Mouse (Mus musculus) heart, embryonic 14.5 days (tissue): ENCODE measurements around the gene Adora3. TPM values are rescaled to one million over a fixed set of nuclear protein-coding genes. Genes with fewer than 3 reads are reported as not detected.

ENCODE experiments used
- ATAC-seq: fragments of 200-750 bp; cut with Nextera tagmentation; 2 replicates; pipeline ENCODE4 v1.8.0; 2017; ENCODE audit warnings: low read depth, moderate TSS enrichment; ENCODE audit not compliant: insufficient number of reproducible peaks, insufficient read depth, low FRiP score
- H3K27ac ChIP-seq, 2 experiments: fragments of 200-500 bp in 1 of 2; fragments of 300-500 bp in 1 of 2; sonication (generic) in 1 of 2; replicated peaks in 1 of 2; 2 replicates each; pipeline ENCODE4 v1.5.1; 2012 to 2014; ENCODE audit warnings: low read depth in 2 of 2, low read length in 2 of 2, control low read depth in 1 of 2, mild to moderate bottlenecking in 1 of 2, mixed read lengths in 1 of 2; ENCODE audit not compliant: control insufficient read depth in 1 of 2, insufficient read depth in 1 of 2
- H3K27me3 ChIP-seq: fragments of 300-500 bp; sonication (generic); 2 replicates; pipeline ENCODE4 v1.6.1; 2014; ENCODE audit warnings: mild to moderate bottlenecking, low read length, control low read depth; ENCODE audit not compliant: control insufficient read depth, insufficient read depth
- H3K36me3 ChIP-seq: fragments of 300-500 bp; sonication (generic); 2 replicates; pipeline ENCODE4 v1.6.1; 2014; ENCODE audit warnings: mild to moderate bottlenecking, control low read depth, low read length, mixed read lengths; ENCODE audit not compliant: control insufficient read depth, insufficient read depth
- H3K4me1 ChIP-seq, 2 experiments: fragments of 200-500 bp in 1 of 2; fragments of 300-500 bp in 1 of 2; sonication (generic) in 1 of 2; 2 replicates each; pipeline ENCODE4 v1.6.1; 2012 to 2014; ENCODE audit warnings: low read length in 2 of 2, control low read depth in 1 of 2, mixed read lengths in 1 of 2; ENCODE audit not compliant: control insufficient read depth in 2 of 2, insufficient read depth in 2 of 2
- H3K4me2 ChIP-seq: fragments of 300-500 bp; sonication (generic); 2 replicates; pipeline ENCODE4 v1.6.1; 2014; ENCODE audit warnings: mild to moderate bottlenecking, low read length
- H3K4me3 ChIP-seq, 2 experiments: fragments of 200-500 bp in 1 of 2; fragments of 300-500 bp in 1 of 2; sonication (generic) in 1 of 2; 2 replicates each; pipeline ENCODE4 v1.5.1; 2012 to 2014; ENCODE audit warnings: low read length in 2 of 2, mild to moderate bottlenecking in 2 of 2, control low read depth in 1 of 2, low read depth in 1 of 2, moderate library complexity in 1 of 2; ENCODE audit not compliant: control insufficient read depth in 1 of 2, insufficient read depth in 1 of 2
- H3K9ac ChIP-seq: fragments of 300-500 bp; sonication (generic); 2 replicates; pipeline ENCODE4 v1.6.1; 2014; ENCODE audit warnings: mild to moderate bottlenecking, low read length
- H3K9me3 ChIP-seq: fragments of 300-500 bp; sonication (generic); 2 replicates; pipeline ENCODE4 v1.6.1; 2016; ENCODE audit warnings: low read length, control low read depth; ENCODE audit not compliant: control insufficient read depth
- WGBS: fragments of 180-500 bp; shearing (Covaris S2); extraction: QIAGEN DNeasy Blood & Tissue Kit; methylation state at CpG from one replicate; pipeline ENCODE4 v1.1.7; 2014; 5-methylcytosine and 5-hydroxymethylcytosine counted together
- polyA plus RNA-seq: library from polyadenylated mRNA; unstranded; fragments of >200 nt; fragmentation: Nextera tagmentation; extraction: Ambion mirVana; gene quantifications from 2 replicates; pipeline ENCODE4 v1.2.1, GENCODE M21; 2014

Adora3 gene
- polyA plus RNA-seq, 1 experiment from 2014 or later, result not detected

DNA sequence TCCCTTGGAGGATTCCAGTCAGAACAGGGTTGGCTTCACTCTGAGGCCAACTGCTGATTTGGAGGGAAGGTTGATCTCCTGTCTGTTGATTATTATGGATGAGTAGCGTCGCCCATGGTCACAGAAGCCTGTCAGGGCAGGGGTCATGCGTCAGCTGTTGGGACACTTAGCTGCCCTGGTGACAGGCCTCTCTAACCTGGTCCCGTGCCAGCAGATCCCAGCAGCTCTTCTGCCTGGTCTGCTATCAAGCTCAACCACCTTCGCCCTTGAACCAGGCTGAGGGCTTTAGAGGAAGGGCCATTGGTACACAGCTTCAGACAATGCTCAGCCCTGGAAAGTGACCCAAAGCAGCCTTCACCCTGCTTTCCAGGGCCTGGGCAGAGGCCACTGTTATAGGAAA lies 5.4 kb downstream of the Adora3 start:
- 47% methylated on average over 5 of the region's 5 CpGs for WGBS
- no peak overlapping the region for H3K4me3 ChIP-seq
- H3K4me2 ChIP-seq, result no peak overlapping the region
- H3K9me3 ChIP-seq, result no peaks in the 10 kb centered on the region
- H3K36me3 ChIP-seq, result no peaks in the 10 kb centered on the region
- H3K27me3 ChIP-seq, result no peaks in the 10 kb centered on the region; the same call in 1 of the 2 replicates
- no peak overlapping the region for H3K27ac ChIP-seq
- H3K9ac ChIP-seq, result no peak overlapping the region
- ATAC-seq, result no peak
- peaks cover 11 to 20% of the 10 kb centered on the region in 2 experiments for H3K4me1 ChIP-seq

DNA sequence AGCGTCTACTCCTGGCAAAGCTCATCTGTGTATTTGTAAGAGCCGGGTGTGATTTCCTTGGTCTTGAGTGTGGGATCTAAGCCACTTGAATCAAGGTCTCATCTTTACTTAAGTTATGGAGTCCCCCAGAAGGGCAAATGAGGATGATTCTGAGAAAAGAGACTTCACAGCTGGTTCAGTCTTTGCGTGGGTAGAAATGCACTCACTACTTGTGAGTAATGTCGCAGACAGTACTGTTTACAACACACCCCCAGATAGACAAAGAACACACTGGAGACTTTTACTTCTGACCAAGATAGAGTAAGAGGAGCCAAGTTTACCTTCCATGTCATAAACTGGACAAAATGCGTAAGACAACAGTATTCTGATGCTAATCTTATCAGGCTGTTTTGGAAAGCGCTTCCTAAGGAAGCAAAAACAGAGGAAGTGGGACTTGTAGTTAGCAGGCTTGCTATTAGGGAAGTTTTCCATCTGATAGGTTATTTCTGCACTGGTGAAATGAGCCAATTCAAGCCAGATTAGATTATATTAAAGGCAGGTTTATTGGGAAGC lies 6.7 kb downstream of the Adora3 start:
- Histone ChIP-seq H3K9me3 (no peaks in the 10 kb centered on the region), H3K4me3 (no peak overlapping the region), H3K4me1 (peaks cover 7 to 16% of the 10 kb centered on the region in 2 experiments), H3K27me3 (peaks cover 5% of the 10 kb centered on the region; the same call in 1 of the 2 replicates), H3K36me3 (no peaks in the 10 kb centered on the region), H3K4me2 (no peak overlapping the region), H3K9ac (no peak overlapping the region), H3K27ac (no peak overlapping the region)
- no peak for ATAC-seq
- 69% methylated on average over 6 of the region's 6 CpGs for WGBS

DNA sequence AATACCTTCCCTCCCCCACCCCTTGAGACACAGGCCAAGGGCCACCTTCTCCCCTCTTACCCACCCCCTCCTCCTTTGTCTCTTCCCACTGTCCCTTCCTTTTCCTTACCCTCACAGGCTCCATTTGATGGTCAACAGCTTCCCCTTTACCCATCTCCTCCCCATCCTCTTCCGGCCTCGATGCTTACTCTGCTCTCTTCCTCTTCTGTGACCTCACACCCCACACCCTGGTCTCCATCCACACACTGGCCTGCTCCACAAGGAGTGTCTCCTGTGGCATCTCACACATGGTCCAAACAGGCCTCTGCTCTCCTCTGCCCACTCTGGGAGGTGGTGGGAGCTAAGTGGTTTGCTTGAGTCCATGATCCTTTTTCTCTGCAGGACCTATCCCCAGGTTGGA lies 7.3 kb downstream of the Adora3 start:
- H3K4me1 ChIP-seq, result peaks cover 6 to 10% of the 10 kb centered on the region in 2 experiments; a peak in 2 of 4 replicates
- no peak overlapping the region for H3K27ac ChIP-seq
- H3K9me3 ChIP-seq, result no peaks in the 10 kb centered on the region
- WGBS, result 67% methylated on average over 2 of the region's 2 CpGs
- H3K36me3 ChIP-seq, result no peaks in the 10 kb centered on the region
- H3K27me3 ChIP-seq, result peaks cover 5% of the 10 kb centered on the region; the same call in 1 of the 2 replicates
- H3K9ac ChIP-seq, result no peak overlapping the region
- H3K4me2 ChIP-seq, result no peak overlapping the region
- ATAC-seq, result no peak
- no peak overlapping the region for H3K4me3 ChIP-seq

DNA sequence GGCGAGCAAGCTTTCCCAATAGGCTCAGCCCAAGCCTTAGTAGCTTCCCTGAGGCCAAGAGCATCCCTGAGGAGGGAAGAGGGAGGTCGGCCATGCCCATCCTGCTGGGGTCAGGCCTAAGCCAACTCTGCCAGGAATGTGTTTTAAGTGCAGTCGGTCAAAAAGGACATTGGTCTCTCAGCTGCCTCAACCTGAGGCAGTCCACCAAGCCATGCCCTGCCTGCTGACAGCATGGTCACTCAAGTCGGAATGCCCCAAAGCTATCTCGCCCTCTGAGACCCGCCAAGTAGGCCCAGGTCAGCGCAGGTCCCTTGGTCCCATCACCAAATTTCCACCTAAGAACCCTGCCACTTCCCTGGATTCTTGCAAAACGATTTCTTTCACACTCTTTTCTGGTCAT lies 8.1 kb downstream of the Adora3 start:
- peaks cover 5% of the 10 kb centered on the region; the same call in 1 of the 2 replicates for H3K27me3 ChIP-seq
- WGBS, result 78% methylated on average over 8 of the region's 8 CpGs

DNA sequence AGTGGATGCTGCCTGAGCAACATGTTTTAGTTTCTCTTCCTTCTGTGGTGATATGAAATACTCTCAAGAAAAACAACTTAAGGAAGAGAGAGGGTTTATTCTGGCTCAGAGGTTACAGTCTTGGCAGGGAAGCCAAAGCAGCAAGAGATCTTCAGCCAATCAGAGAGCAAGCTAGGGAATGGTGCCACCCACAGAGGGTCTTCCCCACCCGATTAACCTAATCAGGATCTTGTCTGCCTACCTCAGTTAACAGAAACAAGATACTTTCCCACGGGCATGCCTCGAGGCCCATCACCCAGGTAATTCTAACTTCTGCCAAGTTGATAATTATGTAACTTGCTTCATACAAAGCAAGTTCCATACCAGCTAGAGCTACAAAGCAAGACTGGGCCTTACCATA lies 9.8 kb downstream of the Adora3 start:
- ATAC-seq, result no peak
- H3K27ac ChIP-seq, result no peak overlapping the region
- no peak overlapping the region for H3K4me3 ChIP-seq
- H3K9ac ChIP-seq, result no peak overlapping the region
- no peak overlapping the region for H3K4me2 ChIP-seq
- 0 out of 2 replicates have a peak, but pooled peaks cover 5% of the 10 kb centered on the region for H3K27me3 ChIP-seq
- H3K9me3 ChIP-seq, result no peaks in the 10 kb centered on the region
- no peaks in the 10 kb centered on the region for H3K36me3 ChIP-seq
- H3K4me1 ChIP-seq, result peaks cover 6 to 9% of the 10 kb centered on the region in 2 experiments; a peak in 2 of 4 replicates
- 29% methylated on average over 3 of the region's 3 CpGs for WGBS

More for the DNA sequence above, 8.1 kb downstream of the Adora3 start:
- no peak overlapping the region for H3K27ac ChIP-seq
- peaks cover 6 to 10% of the 10 kb centered on the region in 2 experiments; a peak in 2 of 4 replicates for H3K4me1 ChIP-seq
- no peaks in the 10 kb centered on the region for H3K9me3 ChIP-seq
- H3K4me3 ChIP-seq, result no peak overlapping the region
- H3K4me2 ChIP-seq, result no peak overlapping the region
- no peak for ATAC-seq
- H3K9ac ChIP-seq, result no peak overlapping the region
- H3K36me3 ChIP-seq, result no peaks in the 10 kb centered on the region

DNA sequence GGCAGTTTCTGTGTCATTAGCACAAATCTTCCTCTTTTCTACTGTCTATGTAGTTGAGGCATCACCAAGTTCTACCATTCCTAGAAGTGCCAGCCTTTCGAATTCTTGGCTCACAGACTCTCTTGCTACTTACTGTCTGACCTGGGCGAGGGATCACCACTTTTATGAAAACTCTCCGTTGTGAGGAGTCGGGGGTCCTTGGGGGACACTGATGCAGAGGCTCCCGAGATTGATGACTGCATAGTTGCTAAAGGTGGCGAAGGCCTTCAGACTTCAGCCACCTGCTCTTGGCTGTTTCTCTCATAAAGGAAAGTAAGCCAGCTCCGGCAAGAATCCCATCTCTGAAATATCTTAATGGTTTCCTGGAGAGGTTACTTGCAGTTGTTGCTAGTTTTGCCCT lies 11.4 kb downstream of the Adora3 start:
- H3K27me3 ChIP-seq, result 0 out of 2 replicates have a peak, but pooled peaks cover 5% of the 10 kb centered on the region
- no peak for ATAC-seq
- H3K9ac ChIP-seq, result no peak overlapping the region
- H3K4me2 ChIP-seq, result no peak overlapping the region
- no peak overlapping the region for H3K27ac ChIP-seq
- 0 out of 2 replicates have a peak, but pooled peaks cover 2% of the 10 kb centered on the region for H3K9me3 ChIP-seq
- H3K4me3 ChIP-seq, result no peak overlapping the region
- 84% methylated on average over 7 of the region's 7 CpGs for WGBS
- H3K36me3 ChIP-seq, result no peaks in the 10 kb centered on the region
- H3K4me1 ChIP-seq, result no peaks in the 10 kb centered on the region

DNA sequence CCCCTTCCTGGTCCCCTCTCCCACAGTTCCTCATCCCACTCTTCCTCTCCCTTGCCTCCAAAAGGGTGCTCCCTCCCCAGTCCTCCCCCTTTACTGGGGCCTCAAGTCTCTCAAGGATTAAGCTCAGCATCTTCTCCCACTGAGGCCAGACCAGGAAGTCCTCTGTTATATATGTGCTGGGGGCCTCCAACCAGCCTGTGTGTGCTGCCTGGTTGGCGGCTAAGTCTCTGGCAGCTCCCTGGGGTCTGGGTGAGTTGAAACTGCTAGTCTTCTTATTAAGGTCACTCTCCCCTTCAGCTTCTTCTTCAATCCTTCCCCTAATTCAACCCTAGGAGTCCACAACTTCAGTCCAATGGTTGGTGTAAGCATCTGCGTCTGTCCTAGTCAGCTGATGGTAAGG lies 12.5 kb downstream of the Adora3 start:
- no peak overlapping the region for H3K9ac ChIP-seq
- H3K27ac ChIP-seq, result no peak overlapping the region
- no peaks in the 10 kb centered on the region for H3K4me1 ChIP-seq
- 0 out of 2 replicates have a peak, but pooled peaks cover 2% of the 10 kb centered on the region for H3K9me3 ChIP-seq
- 88% methylated on average over 2 of the region's 2 CpGs for WGBS
- no peaks in the 10 kb centered on the region for H3K36me3 ChIP-seq
- H3K4me2 ChIP-seq, result no peak overlapping the region
- H3K4me3 ChIP-seq, result no peak overlapping the region
- no peak for ATAC-seq
- 0 out of 2 replicates have a peak, but pooled peaks cover 5% of the 10 kb centered on the region for H3K27me3 ChIP-seq

DNA sequence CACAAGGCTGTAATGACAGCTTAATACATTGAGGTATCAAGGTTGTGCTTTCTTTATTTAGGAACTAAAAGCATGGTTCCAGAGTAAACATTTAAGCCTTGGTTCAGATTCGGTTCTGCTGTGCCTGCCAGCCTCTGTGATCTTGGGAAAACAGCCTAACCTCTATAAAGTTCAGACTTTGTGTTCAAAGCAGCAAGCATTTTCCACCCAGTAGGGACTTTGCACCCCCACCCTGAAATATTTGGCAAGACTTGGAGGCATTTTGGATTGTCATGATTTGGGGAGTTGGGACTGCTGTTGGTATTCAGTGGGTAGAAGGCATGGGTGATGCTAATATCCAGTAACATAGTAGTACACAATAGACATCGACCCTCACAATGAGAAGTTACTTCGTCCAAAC lies 18.3 kb downstream of the Adora3 start:
- H3K4me1 ChIP-seq, result peaks cover 17 to 30% of the 10 kb centered on the region in 2 experiments
- H3K27me3 ChIP-seq, result no peaks in the 10 kb centered on the region
- ATAC-seq, result no peak
- H3K4me3 ChIP-seq, result no peak overlapping the region
- H3K36me3 ChIP-seq, result no peaks in the 10 kb centered on the region
- H3K9me3 ChIP-seq, result 0 out of 2 replicates have a peak, but pooled peaks cover 2% of the 10 kb centered on the region
- no peak overlapping the region for H3K9ac ChIP-seq
- no peak overlapping the region for H3K27ac ChIP-seq
- no peak overlapping the region for H3K4me2 ChIP-seq
- 81% methylated on average over 3 of the region's 3 CpGs for WGBS
